In the genomic region with DNA sequence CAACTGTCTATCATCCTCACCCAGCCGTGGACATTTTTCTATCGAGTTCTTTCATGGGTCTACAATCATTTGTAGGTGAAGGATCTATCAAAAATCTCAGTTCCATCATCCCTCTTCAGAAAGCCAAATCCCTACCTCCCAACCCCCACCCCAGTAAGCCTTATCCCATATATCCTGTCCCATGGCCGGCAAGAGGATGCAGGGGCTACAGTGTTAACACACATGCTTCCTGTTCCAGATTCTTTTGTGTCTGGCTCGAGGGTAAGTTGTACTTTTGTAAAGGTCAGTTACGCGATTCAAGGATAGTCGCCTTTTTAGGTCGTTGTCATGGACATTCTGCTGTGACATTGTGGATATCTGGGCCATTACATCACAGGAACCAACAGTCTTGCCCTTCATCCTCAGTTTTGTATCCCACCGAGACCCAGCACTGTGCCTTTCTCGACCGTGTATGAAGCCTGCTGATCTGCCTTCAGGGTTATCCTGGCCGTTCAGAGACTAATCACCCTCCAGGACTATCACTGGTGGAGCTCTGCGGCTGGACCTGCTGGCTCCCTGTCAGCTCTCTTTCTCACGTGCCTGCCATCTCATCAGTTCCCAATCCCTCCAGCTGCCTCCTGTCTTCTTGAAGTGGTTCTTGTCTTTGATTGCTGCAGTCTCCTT, we compare ENCODE assay signal across 11 mouse cellular contexts.
DNase-seq lines count a peak whose midpoint lies in the region; ATAC-seq lines count a peak whose summit lies in the region.
"Had no signal": no experiment of that assay in that cellular context is flagged by ENCODE, and none has a peak within 500 bp of the region (broad histone marks: within the 10 kb centered on the region; RNA-seq: fewer than 3 reads in every experiment).

No protein-coding gene starts in this region.

- DNase-seq in heart, embryonic 10.5 days (ENCODE audit: low spot score) = no peak
- no peak for DNase-seq in heart, postnatal 36 days
- DNase-seq in midbrain, embryonic 10.5 days (ENCODE audit: low spot score) = no peak
- DNase-seq in retina, embryonic 14.5 days (ENCODE audit: low spot score) = peak; percentile 26
- DNase-seq in thymus, postnatal 25 days = no peak
- DNase-seq in urinary bladder, postnatal 4 days (ENCODE audit: low spot score in 2 of 2) = no peak
- DNase-seq: kidney, postnatal 25 days; liver, postnatal 0 days; thymus, postnatal 36 days had no signal

- no peaks in the 10 kb centered on the region for H3K27me3 ChIP-seq in heart, embryonic 10.5 days (ENCODE audit: insufficient read depth, poor library complexity, severe bottlenecking)
- no peaks in the 10 kb centered on the region for H3K27me3 ChIP-seq in midbrain, embryonic 13.5 days
- no peaks in the 10 kb centered on the region for H3K27me3 ChIP-seq in midbrain, embryonic 10.5 days (ENCODE audit: low read depth, poor library complexity, severe bottlenecking)
- no peaks in the 10 kb centered on the region for H3K27me3 ChIP-seq in heart, embryonic 14.5 days (ENCODE audit: control insufficient read depth, insufficient read depth, low read length)

- H3K4me2 ChIP-seq in midbrain, embryonic 13.5 days (replicated peaks) = no peak overlapping the region
- peak overlapping the region; percentile 8; the same call in 1 of the 2 replicates for H3K4me2 ChIP-seq in heart, embryonic 14.5 days (ENCODE audit: low read length)

- intact Hi-C loops in heart, postnatal 36 days (cut with DNase I) = no loop called here

- 0 out of 2 replicates have a peak, but pooled peaks have one; percentile 55 for ATAC-seq in midbrain, embryonic 13.5 days
- no peak for ATAC-seq in heart, embryonic 14.5 days (ENCODE audit: insufficient number of reproducible peaks, insufficient read depth, low FRiP score, low read depth)
- ATAC-seq: liver, postnatal 0 days had no signal

- WGBS in heart, embryonic 10.5 days = 37% methylated on average over 14 of the region's 14 CpGs
- 58% methylated on average over 14 of the region's 14 CpGs for WGBS in midbrain, embryonic 13.5 days
- WGBS in midbrain, embryonic 10.5 days = 66% methylated on average over 14 of the region's 14 CpGs
- 33% methylated on average over 14 of the region's 14 CpGs for WGBS in heart, embryonic 14.5 days

- peaks cover 28% of the 10 kb centered on the region for H3K4me1 ChIP-seq in heart, embryonic 10.5 days
- peaks cover 16% of the 10 kb centered on the region for H3K4me1 ChIP-seq in midbrain, embryonic 13.5 days (replicated peaks)
- H3K4me1 ChIP-seq in midbrain, embryonic 10.5 days = peaks cover 18% of the 10 kb centered on the region
- peaks cover 8 to 11% of the 10 kb centered on the region in 2 experiments; a peak in 3 of 4 replicates for H3K4me1 ChIP-seq in heart, embryonic 14.5 days (ENCODE audit: control insufficient read depth in 2 of 2, insufficient read depth in 2 of 2, low read length in 2 of 2)

- no peak overlapping the region for H3K9ac ChIP-seq in midbrain, embryonic 13.5 days (replicated peaks)
- no peak overlapping the region for H3K9ac ChIP-seq in heart, embryonic 14.5 days (ENCODE audit: low read length)
- H3K9ac ChIP-seq: liver, postnatal 0 days had no signal

- no peaks in the 10 kb centered on the region for H3K9me3 ChIP-seq in heart, embryonic 10.5 days
- no peaks in the 10 kb centered on the region for H3K9me3 ChIP-seq in midbrain, embryonic 13.5 days
- H3K9me3 ChIP-seq in midbrain, embryonic 10.5 days (replicated peaks) = no peaks in the 10 kb centered on the region
- H3K9me3 ChIP-seq in heart, embryonic 14.5 days (ENCODE audit: control insufficient read depth, low read length) = no peaks in the 10 kb centered on the region

- H3K36me3 ChIP-seq in heart, embryonic 10.5 days = no peaks in the 10 kb centered on the region
- no peaks in the 10 kb centered on the region for H3K36me3 ChIP-seq in midbrain, embryonic 13.5 days
- H3K36me3 ChIP-seq in midbrain, embryonic 10.5 days = no peaks in the 10 kb centered on the region
- H3K36me3 ChIP-seq in heart, embryonic 14.5 days (ENCODE audit: control insufficient read depth, insufficient read depth, low read length) = no peaks in the 10 kb centered on the region

- H3K4me3 ChIP-seq in heart, embryonic 10.5 days = no peak overlapping the region
- H3K4me3 ChIP-seq in midbrain, embryonic 13.5 days (replicated peaks) = no peak overlapping the region
- no peak overlapping the region for H3K4me3 ChIP-seq in midbrain, embryonic 10.5 days
- no peak overlapping the region for H3K4me3 ChIP-seq in heart, embryonic 14.5 days (ENCODE audit: control insufficient read depth in 1 of 2, insufficient read depth in 1 of 2, low read depth in 1 of 2, low read length in 2 of 2)

- H3K27ac ChIP-seq in heart, embryonic 10.5 days = peak overlapping the region; percentile 70
- 0 out of 2 replicates have a peak overlapping the region, but pooled peaks have one; percentile 9 for H3K27ac ChIP-seq in midbrain, embryonic 13.5 days
- H3K27ac ChIP-seq in midbrain, embryonic 10.5 days (replicated peaks) = no peak overlapping the region
- H3K27ac ChIP-seq in heart, embryonic 14.5 days (replicated peaks in 1 of 2; ENCODE audit: control insufficient read depth in 1 of 2, insufficient read depth in 1 of 2, low read depth in 2 of 2, low read length in 2 of 2) = peak overlapping the region; percentile 58 to 61
